Mouse (Mus musculus): ENCODE data around the gene Sbno2.

Sbno2 gene

DNA sequence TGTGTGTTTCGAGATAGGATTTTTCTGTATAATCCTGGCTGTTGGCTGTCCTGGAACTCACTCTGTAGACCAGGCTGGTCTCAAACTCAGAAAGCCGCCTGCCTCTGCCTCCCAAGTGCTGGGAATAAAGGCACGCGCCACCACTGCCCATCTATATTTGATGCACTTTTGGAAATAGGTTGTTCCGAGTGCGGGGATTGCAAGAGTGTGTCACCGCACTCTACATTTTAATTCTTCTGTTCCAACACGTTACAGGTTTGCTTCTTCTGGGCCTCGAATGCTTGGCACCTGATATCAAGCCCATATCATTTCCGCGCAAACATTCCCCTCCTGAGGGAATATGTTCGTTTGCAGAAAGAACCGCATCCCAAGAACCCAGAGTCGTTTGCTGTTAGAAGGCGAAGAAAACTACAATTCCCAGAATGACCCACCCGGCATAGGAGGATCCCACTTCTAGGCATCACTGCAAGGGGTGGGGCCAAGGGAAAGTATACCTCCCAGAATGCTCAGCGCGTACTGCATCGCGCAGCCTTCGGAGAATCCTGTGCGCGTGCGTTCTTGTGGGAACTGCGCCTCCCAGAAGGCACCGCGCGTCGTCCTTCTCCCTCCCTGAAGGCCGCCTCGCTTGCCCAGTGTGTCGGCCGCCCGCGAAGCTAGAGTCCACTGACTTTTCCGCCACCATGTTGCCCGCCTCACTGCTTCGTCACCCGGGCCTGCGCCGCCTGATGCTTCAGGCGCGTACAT, 36.6 kb upstream of the Sbno2 start:
- DNase-seq (ENCODE audit: low spot score), result peak; percentile 95

DNA sequence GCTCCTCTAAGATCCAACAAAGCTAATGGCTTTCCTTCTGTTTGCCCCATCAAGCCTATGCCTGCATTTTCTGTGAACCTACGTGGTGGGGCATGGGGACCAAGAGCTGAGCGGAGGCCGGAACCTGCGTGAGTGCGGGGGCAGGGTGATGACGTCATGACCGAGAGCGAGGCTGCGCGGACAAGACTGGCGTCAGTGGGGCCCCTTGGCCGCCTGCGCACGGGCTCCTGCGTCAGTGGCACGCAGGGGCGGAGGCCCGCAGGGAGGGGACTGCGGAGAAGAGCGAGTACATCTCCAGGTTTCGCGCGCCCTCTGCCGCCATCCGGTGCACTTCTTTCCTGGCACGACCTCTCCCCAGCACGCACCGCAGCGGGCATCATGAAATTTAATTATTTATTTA, 35.9 kb upstream of the Sbno2 start:
- peak; percentile 96 for DNase-seq (ENCODE audit: low spot score)

DNA sequence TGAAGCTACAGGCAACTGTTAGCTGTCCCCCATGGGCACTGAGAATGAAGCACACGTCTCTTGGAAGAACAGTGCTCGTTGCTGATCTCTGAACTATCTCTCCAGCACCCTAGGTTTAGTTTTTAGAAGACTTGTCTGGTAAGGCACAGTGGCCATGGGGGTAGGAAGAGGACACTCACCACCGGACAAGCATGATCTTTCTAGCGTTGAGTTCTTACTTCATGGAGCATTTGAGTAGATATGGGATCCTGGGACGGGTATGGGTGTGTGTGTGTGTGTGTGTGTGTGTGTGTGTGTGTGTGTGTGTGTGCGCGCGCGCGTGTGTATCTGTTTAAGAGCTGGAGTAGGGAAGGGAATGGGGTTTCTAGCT, 35.3 kb upstream of the Sbno2 start, which contains the start of gene Cbarp:
Gene Cbarp (minus strand): TSS at position 170 of the 370 bp plus-strand sequence.
- no peak for DNase-seq (ENCODE audit: low spot score)

DNA sequence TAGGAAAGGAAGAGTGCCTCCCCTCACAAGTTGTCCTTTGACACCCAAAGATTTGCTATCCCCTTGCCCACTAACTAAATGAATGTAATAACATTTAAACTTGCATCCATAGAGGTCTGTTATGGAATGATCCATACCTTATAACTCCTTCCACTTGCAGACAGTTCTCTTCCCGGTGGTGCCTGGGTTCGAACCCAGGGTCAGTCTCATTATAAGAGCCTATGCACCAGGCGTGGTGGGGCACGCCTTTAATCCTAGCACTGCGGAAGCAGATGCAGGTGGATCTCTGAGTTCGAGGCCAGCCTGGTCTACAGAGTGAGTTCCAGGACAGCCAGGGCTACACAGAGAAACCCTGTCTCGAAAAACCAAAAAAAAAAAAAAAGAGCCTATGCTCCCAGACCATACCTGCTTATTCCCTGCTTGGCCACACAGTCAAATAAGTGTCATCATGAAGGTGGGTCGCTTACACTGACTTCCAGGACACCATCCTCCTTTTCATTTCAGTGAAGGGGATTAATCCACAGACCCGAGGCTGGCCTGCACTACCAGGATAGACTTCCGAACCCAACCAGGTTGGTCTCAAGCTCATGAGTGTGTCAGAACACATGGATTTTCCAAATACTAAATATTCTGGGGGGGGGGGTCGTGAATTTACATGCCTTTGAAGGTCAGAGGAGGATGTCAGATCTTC, 34.7 kb upstream of the Sbno2 start:
- DNase-seq (ENCODE audit: low spot score), result no peak

DNA sequence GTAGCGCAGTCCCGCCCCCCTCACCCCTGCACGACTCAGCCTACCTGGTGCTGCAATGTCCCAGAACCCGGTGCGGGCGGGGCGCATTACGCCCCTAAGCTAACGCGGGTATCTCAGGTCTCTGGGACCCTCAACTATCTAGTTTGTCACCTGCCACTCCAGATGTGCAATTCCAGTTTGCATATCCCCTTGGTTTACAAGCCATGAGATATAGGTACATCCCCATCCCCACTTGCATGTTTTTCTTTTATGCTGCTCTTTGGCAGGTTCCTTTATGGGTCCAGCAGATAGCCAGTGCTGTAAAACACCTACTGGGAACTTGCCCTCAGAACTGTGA, 34.0 kb upstream of the Sbno2 start:
- DNase-seq (ENCODE audit: low spot score), result no peak

DNA sequence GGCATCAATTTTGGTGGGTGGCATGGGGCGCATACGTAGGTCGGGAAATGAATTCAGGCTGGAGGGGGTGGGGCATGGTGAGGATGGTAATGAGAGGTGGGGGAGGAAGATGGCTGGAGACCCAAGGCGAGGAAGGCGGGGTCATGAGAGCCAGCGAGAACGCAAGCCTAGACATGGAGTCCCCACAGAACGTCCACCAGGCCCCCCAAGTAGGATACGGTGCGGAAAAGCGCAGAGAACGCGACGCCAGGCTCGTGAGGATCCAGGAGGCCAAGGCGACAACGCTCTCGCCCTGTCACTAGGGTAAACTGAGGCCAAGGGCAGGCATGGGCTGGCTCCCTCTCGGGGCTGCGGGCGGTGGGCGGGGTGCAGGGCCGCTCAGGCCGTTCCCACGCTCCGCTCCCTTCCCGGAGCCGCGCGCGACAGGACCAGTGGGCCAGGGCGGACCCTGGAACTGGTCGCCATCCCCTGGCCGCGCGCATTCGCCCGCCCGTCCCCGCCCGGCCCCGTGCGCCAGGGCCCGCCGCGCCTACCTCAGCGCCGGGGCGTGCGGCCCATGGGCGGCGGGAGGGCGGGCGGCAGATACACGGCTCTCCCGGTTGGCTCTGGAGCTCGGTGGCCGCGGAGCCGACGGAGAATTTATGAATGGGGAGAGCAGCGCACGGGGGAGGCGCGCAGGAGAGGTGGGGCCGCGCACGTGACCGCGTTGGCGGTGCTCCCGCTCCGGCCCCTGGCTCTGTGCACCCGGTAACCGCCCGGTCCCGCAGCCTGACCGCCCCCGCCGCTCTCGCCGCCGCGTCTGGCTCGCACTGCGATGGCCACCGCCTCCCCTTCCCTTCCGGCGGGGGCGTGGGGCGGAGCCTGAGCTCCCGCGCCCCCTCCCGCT, 33.4 kb upstream of the Sbno2 start, which contains the start of gene Atp5d:
Gene Atp5d (plus strand): TSS at position 80 of the 886 bp plus-strand sequence.
- peak; percentile 71 for DNase-seq (ENCODE audit: low spot score)

DNA sequence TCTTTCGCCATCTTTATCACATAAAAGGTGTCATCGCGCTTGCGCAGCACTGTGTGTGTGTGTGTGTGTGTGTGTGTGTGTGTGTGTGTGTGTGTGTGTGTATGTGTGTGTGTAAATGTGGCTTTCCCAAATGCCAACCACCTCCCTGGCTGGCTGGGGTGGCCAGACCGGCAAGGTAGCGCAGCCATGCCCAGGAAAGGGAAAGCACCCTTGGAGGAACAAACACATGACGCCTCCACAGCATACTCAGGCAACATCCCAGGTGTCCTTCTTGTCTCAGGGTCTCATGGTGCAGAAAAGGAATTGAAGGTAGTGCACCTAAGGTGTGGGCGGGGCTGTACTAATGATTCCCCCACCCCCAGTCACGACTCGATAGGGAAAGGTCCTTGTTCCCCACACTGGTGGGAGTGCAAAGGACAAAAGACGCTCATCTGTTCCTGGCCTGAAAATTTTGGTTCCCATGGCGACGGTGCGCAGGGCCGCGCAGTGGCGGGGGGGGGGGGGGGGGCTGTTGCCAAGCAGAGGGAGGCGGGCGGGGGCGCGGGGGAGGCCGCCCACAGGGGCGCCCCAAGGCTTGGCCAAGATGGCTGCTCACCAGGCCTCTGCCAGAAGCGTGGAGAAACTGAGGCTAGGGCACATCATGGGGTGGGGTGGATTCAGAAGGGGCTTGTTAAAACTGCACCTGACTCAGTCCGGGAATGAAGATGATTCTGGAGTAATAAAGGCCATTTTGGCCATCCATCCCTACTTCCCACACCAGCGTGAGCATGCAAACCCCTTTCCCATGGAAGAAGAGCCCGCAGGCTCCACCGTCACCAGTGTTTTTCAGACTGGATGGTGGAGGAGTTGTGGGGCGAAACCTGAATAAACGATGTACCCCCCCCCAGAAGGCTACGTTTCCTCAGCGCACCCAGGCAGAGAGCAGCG, 32.5 kb upstream of the Sbno2 start:
- DNase-seq (ENCODE audit: low spot score), result no peak

DNA sequence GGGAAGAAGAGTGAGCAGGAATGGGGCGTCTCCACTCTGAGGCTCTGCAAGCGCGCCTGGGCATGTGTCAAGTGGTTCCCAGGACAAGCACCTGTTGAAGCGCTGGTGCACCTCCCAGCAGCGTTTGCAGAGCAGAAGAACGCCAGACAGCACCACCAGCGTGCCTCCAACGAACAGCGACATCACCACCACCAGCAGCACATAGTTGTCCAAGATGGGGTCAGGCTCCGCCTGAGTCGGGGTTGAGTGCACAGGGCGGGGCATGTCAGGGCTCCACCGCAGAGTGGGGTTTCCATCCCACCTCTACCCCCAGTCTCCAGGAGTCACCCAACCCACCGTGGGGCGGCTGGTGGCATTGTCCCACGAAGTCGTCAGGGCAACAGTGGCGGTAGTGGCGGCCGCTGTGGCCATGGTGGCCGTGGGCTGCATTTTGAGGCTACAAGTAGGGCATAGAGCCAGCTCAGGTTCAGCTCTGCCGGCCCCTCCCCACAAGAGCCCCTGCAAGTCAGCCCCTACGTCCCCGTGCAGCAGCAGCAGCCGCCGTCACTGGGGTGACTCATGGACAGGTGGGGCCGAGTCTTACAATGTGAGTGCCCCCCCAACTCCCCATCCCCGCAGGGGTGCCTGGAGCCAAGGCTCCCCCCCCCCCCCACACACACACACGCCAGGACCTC, 31.7 kb upstream of the Sbno2 start:
- no peak for DNase-seq (ENCODE audit: low spot score)

DNA sequence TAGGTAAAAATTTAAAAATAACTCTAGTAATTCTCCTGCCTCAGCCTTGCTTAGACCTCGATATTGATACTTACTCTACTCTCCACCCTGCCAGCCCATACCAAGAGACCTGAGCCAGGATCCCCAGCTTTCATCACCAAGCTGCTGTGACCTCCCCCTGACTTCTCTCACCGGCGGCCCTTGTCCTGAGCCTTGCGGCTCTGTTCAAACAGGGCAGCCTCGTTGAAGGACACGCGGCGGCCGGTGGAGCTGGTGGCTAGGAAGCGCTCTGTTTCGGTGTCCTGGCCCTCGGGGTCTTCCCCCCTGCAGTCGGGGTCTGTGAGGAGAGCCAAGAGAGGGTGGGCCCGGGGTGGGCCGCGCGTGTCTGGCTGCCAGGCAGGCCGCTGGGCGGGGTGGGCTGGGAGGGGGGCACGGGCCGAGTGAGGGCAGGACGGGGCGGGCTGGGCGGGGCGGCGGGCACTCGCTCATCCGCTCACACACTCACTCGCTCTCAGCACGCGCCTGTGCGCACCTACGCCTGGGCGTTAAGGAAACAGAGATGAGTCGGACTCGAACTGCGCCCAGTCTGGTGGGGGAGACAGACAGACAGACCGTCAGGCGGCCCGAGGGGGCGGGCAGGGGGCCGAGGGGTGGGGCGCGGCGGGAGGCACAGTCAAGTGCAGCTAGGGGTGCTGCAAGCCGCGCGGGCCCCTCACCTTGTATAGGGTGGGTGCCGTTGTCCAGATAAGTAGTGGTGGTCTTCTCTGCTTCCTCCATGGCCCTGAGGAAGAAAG, 31.0 kb upstream of the Sbno2 start:
- no peak for DNase-seq (ENCODE audit: low spot score)

DNA sequence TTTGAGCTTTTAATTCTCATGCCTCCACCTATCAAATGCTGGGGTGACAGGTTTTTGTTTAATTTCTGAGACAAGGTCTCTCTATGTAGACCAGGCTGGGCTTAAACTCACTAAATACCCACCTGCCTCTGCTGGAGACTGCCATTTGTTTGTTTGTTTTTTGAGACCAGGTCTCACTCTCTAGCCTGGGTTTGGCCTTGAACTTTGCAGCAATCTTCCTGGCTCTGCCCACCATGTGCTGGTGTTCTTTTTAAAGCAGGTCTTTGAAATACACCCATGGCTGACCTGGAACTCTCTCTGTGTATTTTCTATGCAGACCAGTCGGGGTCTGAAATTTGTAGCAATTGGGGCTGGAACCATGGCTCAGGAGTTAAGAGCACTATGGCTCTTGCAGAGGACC, 30.3 kb upstream of the Sbno2 start:
- no peak for DNase-seq (ENCODE audit: low spot score)

DNA sequence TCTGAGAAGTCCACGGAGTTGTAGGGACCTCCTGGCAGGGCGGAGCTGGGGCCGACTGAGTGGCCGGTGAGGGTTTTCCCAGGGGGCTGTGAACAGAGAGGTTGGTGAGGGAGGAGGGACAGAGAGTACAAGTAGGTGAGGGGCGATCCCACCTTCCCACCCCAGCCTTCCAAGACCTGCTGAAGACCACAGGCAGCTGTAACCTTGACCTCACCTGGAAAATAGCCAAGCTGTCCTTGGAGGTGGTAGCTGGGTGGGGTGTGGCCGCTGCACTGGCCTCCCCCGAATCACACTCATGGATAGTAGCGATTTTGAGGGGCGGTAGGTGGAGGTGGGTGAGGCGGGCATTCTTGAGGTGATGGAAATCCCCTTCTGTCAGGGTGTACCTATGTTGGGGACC, 29.8 kb upstream of the Sbno2 start:
- no peak for DNase-seq (ENCODE audit: low spot score)

DNA sequence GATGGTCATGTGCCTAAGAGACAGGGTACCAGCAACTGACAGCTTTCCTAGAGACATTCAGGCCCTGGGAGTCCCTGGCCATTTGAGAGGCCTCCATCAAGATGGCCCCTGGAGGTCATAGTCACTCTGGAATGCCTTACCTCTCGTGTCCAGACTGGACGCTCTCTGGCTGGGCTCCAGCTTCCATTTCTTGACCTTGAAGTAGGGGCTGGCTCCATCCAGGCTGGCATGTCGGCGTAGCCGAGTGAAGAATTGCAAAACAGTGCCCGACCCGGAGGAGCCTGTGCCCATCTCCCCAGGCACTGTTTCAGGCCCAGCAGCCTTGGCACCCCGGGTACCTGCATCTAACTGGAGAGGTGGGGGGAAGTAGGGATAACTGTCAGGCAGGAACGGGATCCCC, 29.1 kb upstream of the Sbno2 start:
- DNase-seq (ENCODE audit: low spot score), result no peak

DNA sequence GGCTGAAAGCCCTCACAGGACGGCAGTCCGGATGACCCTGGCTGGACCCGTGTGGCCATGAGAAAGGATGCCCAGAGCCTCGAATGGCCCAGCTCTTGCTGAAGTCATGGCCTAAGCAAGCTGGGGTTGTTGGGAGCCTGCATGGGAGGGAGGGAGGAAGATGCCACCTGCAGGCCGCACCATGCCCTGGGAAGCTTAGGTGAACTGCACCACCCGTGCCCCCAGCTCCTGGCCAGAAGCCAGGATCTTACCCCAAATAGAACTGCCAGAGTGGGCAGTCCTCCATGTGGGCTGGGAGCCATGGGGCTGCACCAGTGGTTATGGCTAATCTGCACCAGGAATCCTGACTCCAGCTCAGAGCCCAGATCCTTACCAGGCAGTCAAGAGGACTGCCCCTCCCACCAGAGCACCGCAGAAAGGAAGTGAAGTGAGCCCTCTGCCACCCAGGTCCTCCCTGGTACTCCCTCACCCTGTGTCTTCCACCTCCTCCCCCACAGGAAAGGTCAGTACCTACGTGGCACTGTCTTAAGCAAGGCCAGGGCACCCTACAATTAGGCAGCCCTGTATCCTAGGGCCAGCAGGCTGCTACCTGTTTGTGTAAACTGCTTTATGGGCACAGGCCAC, 28.0 kb upstream of the Sbno2 start:
- no peak for DNase-seq (ENCODE audit: low spot score)

DNA sequence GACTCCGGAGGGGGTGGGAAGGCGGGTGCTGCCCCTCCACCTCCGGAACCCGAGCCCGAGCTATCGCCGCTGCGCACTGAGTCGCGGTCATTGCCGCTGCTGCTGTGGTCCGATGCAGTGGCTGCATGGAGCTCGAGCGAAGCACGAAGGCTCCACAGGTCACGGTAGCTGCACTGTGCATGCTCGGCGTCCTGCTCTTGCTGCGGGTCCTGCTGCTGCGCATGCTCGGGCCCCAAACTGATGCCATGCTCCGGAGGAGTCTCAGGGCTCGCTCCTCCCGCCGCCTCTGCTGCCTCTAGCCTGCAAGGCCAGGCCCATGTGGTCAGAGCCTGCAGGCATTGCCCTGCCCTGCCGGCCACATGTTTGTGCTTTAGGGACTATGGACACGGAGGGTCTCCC, 26.6 kb upstream of the Sbno2 start:
- DNase-seq (ENCODE audit: low spot score), result no peak

DNA sequence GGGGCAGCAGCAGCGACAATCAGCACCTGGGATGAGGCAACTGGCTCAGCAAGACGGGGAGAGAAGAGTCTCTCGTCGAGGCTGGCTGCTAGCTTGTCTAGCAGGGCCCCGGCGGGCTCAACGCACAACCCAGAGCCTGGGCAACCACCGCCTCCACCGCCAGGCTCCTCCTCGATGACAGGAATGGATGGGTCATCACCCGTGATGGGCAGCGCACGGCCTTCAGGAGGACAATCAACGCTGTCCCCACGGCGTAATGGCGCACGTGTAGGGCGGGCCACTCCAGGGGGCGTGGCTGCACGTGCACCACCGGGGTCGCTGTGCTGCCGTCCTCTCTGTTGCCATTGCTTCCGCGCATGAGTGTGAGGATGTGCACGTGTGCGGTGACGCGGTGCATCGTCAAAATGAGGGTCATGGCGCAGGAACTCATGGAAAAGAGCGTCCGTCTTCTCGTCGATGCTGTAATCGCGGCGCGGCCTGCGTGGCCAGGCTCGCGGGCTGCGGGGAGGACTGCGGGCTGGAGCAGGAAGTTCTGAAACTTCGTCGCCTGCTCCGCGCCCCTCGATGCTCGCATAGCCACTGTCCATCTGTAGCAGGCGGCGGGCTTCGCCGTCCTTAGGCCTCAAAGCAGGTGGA, 26.1 kb upstream of the Sbno2 start:
- no peak for DNase-seq (ENCODE audit: low spot score)

DNA sequence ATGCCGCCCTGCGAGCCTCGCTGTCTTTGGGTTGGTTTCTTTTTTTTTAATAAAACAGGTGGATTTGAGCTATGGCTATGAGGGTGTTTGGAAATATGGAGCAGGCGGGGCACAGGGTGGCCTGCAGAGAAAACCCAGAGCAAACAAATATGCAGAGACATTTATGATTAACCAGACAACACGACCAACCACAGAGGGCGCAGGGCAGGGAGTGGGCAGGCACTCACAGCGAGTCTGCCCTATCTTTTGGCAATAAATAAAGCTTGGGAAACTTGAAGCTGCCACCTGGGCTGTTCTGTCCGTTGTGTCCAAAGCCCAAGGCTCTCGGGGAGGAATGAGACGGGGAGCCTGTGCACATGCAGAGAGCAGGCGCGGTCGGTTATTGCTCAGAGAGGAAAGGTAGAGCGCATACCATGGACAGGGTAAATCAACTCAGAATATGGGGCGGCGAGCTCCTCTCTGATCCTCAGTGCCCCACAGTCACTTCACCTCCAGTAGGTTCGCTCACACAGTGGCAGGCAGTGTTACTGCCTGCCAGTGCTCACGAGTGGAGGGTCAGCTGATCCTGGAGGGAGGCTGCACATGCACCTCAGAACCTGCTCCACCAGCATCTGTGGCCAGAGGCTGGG, 25.1 kb upstream of the Sbno2 start:
- no peak for DNase-seq (ENCODE audit: low spot score)

DNA sequence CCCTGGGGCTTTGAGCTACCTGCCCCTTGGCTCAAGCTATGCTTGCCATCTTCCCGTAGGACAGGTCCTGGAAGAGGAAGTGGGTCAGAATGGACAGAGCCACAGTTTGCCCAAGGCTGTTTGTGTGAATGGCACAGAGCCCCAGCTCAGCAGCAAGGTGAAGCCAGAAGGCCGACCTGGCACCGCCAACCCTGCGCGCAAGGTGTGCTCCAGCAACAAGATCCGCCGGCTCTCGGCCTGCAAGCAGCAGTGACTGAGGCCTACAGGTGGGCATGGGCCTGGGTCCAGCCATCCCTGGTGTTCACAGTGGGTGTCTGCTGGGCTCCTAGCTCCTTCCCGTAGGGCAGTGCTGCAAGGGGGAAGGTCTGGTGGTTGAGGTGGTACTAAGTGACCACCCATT, 24.5 kb upstream of the Sbno2 start:
- no peak for DNase-seq (ENCODE audit: low spot score)

DNA sequence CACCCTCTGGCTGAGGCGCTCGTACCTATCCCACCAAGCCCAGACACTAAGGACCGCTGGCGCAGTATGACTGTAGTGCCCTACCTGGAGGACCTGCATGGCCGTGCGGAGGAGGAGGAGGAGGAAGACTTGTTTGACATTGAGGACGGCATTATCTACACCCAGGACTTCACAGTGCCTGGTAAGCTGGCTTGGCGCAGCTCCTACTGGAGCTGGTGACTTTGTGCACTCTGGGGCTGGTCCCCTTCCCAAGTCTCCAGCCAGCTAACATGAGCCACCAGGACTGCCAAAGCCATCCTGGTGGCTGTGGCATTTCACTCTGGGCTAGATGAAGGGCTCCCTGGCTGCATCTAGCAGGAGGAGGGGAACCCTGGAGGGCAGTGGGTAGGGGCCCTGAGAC, 22.5 kb upstream of the Sbno2 start:
- DNase-seq (ENCODE audit: low spot score), result no peak
